Mouse (Mus musculus): ENCODE measurements around the gene Zfp324.
A peak's percentile ranks its signal among the peaks of the same experiment; 100 is the strongest.

Gene Zfp324

DNA sequence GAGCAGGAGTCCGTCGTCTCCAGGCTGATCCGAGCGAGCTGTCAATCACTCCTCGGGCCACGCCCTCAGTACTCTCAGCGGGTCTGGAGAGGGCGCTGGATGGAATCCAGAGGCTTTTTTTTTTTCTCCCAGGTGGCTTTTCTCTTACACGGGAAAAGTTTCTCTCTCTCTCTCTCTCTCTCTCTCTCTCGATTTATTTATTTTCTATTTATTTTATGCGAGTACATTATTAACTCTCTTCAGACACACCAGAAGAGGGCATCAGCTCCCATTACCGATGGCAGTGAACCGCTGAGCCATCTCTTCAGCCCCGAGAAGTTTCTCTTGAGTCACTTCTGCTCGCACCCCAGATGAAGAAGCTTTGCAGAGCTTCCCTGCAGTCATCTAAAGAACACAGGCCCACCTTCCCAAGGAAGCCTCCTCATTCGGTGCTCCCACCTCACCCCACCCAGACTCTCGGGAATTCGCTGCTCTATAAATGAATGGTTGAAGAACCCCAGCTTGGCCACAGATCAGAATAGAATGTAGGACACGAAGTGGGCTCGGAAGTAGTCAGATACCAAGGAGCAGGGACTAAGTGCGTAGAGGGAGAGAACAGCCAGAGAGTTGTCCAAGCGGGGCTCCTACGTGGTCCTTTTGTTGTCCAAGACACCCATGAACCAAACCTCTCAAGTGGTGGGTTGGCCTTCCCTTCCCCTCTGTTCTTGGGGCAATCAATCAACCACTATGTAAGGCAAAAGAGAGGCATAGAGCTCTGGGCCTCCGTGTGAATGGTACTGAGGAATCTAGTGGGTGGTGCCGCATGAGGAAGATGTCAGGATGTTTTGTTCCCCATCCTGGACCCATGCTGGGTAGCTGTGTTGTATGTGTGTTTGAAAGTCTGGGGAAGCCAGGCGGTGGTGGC, 44.6 kb downstream of the Zfp324 start, which contains the start of gene Zbtb45:
Gene Zbtb45, minus strand, starts transcription at position 30 of the 904 bp plus-strand sequence.
- DNase-seq = peak; percentile 53

DNA sequence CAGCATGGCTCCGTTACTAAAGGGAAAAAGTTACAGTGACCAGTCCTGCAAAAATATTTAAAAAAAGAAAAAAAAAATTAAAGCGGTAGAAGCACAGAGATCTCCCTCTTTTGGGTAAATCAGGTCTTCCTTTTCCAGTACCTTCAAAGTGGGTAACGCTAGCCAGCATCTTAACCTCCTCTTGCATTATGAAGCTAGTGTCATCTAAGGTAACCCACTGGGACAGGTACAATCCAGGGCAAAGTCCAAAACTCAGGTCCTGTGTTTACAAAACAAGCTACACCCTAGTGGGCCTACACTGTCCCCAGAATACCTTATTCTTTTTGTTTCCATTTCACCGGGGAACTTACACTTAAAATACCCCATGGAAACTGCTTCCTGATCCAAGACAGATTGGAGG, 48.0 kb downstream of the Zfp324 start:
- no peak for DNase-seq

DNA sequence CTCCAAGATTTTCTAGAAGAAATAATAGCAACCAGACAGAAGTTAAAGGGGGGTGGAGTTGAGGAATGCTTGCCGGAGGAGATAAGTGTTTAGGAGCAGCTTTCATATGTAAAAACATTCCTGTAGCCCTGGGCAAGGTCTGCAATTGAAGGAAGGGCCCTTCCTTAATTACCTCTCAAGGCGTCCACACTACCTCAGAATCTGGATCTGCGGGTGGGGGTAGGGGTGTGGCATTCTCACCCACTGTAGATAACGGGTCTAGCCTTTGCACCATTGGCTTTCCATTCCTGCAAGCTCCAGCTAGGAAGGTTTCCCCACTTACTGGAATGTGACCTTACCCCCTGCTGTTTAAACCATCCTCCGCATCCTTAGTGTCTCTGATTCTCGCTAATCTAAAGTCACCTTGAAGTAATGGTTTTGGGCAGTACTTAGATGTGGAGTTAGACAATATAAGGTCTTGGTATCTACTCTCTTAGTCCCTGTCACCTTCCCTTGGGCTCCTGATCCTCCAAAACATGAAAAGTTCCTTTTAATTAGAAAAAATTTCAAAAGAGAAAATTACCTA, 48.7 kb downstream of the Zfp324 start:
- no peak for DNase-seq

DNA sequence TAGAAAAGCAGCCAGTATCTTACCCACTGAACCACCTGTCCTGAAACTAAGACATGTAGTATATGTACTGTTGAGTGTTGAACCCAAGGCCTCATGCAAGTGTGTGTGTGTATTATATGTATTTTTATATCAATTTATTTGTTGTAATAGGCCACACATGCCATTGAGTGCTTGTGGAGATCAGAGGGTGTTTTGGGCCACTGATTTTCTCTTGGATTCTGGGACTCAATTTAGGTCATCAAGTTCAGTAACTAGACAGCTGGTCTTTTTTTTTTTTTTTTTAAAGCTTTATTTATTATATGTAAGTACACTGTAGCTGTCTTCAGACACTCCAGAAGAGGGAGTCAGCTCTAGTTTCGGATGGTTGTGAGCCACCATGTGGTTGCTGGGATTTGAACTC, 49.6 kb downstream of the Zfp324 start:
- no peak for DNase-seq

DNA sequence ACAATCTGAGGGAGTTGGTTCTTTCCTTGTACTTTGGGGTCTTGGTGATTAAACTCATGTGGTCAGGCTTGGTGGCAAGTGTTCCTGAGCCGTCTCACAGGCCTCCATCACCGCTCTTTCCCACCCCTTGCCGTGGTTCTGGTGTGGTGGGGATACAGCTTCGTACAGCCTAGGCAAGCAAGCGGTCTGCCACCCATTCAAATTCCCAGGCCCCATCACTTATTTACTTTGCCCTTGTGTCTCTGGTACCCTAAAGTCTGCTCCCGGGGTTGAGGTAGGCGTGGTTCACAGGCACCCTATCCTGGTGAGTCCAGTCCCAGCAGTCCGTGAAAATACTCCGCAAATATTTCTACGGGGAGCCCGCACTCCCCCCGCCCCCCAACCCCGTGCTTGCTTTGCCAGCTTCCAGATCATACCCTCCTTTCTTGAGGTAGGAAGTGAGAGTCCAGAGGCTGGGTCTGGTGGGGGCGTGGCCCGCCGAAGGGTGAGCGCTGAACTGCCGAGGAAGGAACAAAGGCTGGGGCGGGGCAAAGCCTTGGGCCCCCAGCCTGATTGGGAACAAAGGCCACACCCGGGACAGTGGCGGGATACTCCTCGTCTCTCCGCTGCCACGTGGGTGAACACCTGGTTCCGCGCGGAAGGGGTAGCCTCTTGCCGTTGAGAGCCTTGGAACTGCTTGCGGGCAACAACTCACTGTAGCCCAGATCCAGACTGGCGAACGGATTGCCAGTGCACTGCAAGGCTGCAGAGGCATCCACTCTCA, 57.3 kb downstream of the Zfp324 start:
- peak; percentile 69 for DNase-seq
